14 mouse cellular contexts compared by ENCODE assay signal in genomic region chr5:55395986-55396385, GRCm38 (mm10).
"Had no signal": no experiment of that assay in that cellular context is flagged by ENCODE, and none has a peak within 500 bp of the region (broad histone marks: within the 10 kb centered on the region; RNA-seq: fewer than 3 reads in every experiment).

No protein-coding gene starts in this region.

- H3K27ac ChIP-seq: liver, embryonic 12.5 days; liver, embryonic 14.5 days; macrophage; midbrain, embryonic 12.5 days; neural tube, embryonic 12.5 days had no signal

- H3K27me3 ChIP-seq: liver, embryonic 12.5 days; megakaryocyte, embryonic 14.5 days; midbrain, embryonic 12.5 days; neural tube, embryonic 12.5 days had no signal

- H3K9ac ChIP-seq: liver, embryonic 12.5 days; liver, embryonic 14.5 days; lung, embryonic 14.5 days; midbrain, embryonic 12.5 days; neural tube, embryonic 12.5 days had no signal

- H3K36me3 ChIP-seq: liver, embryonic 12.5 days; midbrain, embryonic 12.5 days; neural tube, embryonic 12.5 days had no signal

- ATAC-seq: liver, embryonic 12.5 days had no signal

- H3K4me1 ChIP-seq: liver, embryonic 12.5 days; megakaryocyte, embryonic 14.5 days; neural tube, embryonic 12.5 days had no signal

- DNase-seq: lung, adult 18-20 months; lung, embryonic 14.5 days; lung, postnatal 10 days; midbrain, embryonic 14.5 days; right cerebral cortex, postnatal 14 days; thymus, adult 18-20 months; thymus, postnatal 14 days; thymus, postnatal 36 days had no signal

- H3K4me2 ChIP-seq: liver, embryonic 12.5 days; lung, embryonic 14.5 days; midbrain, embryonic 12.5 days; neural tube, embryonic 12.5 days had no signal

- H3K4me3 ChIP-seq: liver, embryonic 12.5 days; megakaryocyte, embryonic 14.5 days; midbrain, embryonic 12.5 days; neural tube, embryonic 12.5 days had no signal

- H3K9me3 ChIP-seq: liver, embryonic 12.5 days; megakaryocyte, embryonic 14.5 days; midbrain, embryonic 12.5 days; neural tube, embryonic 12.5 days had no signal
